Mouse (Mus musculus): ENCODE results near the gene Zmym4. TPM values are rescaled to one million over a fixed set of nuclear protein-coding genes. Genes with fewer than 3 reads are reported as not detected.

Zmym4 gene
- polyA plus RNA-seq, 1 experiment, result 17.1 TPM

DNA sequence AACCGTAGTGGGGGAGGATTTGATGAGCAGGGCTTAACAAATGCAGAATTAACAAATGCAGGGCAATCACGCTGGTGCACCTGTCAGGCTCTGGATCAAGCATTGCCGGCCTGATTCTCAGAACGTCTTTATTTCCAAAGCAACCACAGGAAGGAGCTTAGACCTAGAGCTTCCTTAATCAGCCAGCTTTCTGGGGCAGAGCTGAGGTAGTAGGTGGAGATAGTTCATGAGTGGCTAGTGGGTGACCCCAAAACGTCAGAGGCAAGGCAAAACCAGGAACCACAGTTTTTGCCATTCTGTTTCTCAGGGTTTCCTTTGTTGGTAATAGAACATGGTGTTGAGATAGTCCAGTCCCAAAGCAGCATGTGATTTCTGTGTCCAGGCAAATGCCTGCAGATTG, 153.1 kb downstream of the Zmym4 start:
- TF ChIP-seq POLR2A (IDR thresholded peaks at IDR 0.05; ENCODE audit: control insufficient read depth, low read depth, low read length) (no peak), CTCF (IDR thresholded peaks at IDR 0.05; ENCODE audit: control insufficient read depth, insufficient read depth, insufficient replicate concordance, low read depth, low read length) (no peak)
- H3K4me3 ChIP-seq (ENCODE audit: control insufficient read depth, low read depth, low read length), result no peak overlapping the region
- H3K27ac ChIP-seq (ENCODE audit: control insufficient read depth, insufficient read depth, low read depth, low read length), result no peak overlapping the region
- no peaks in the 10 kb centered on the region for H3K4me1 ChIP-seq (ENCODE audit: control insufficient read depth, insufficient read depth, low read length)
- no peaks in the 10 kb centered on the region; the same call in 1 of the 2 replicates for H3K36me3 ChIP-seq (ENCODE audit: control insufficient read depth, insufficient read depth, low read length)
- no peaks in the 10 kb centered on the region for H3K27me3 ChIP-seq (ENCODE audit: control insufficient read depth, insufficient read depth, low read length)

DNA sequence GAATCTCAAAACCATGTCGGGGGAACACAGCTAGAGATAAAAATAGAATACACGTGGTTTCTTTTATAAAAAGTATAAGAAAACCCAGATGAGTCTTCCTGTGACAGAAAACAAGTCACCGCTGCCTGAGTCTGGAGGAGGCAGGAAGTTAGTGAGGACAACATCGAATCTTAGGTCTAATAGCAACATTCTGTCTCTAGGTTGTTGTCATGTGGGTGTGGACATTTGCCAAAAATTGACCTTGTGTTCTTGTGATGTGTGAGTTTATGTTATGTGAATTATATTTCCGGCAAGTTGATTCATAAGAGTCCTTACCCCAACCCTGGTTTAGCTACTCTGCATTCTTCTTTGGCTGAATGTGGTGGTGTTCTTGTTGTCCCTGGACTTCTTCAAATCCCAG, 154.7 kb downstream of the Zmym4 start:
- no peak overlapping the region for H3K4me3 ChIP-seq (ENCODE audit: control insufficient read depth, low read depth, low read length)
- H3K4me1 ChIP-seq (ENCODE audit: control insufficient read depth, insufficient read depth, low read length), result no peaks in the 10 kb centered on the region
- no peaks in the 10 kb centered on the region; the same call in 1 of the 2 replicates for H3K36me3 ChIP-seq (ENCODE audit: control insufficient read depth, insufficient read depth, low read length)
- TF ChIP-seq CTCF (IDR thresholded peaks at IDR 0.05; ENCODE audit: control insufficient read depth, insufficient read depth, insufficient replicate concordance, low read depth, low read length), result no peak
- no peak for TF ChIP-seq POLR2A (IDR thresholded peaks at IDR 0.05; ENCODE audit: control insufficient read depth, low read depth, low read length)
- no peaks in the 10 kb centered on the region for H3K27me3 ChIP-seq (ENCODE audit: control insufficient read depth, insufficient read depth, low read length)
- no peak overlapping the region for H3K27ac ChIP-seq (ENCODE audit: control insufficient read depth, insufficient read depth, low read depth, low read length)

Other genes with a start within 250 kb of the Zmym4 start
- gene Tfap2e, start 231.9 kb downstream of the Zmym4 start, polyA plus RNA-seq (2012; rRNA removed), result 0.05 and 0.06 TPM in 2 replicates
- 6.6 and 6.7 TPM in 2 replicates for gene Ncdn, start 214.7 kb downstream of the Zmym4 start, polyA plus RNA-seq (2012; rRNA removed)
- gene AU040320, start 214.6 kb downstream of the Zmym4 start, polyA plus RNA-seq (2012; rRNA removed), result 74.1 and 79.1 TPM in 2 replicates
- 20.6 and 24.5 TPM in 2 replicates for gene Sfpq, start 53.2 kb upstream of the Zmym4 start, polyA plus RNA-seq (2012; rRNA removed)
- 2.1 and 2.8 TPM in 2 replicates for gene Zmym1, start 93.0 kb upstream of the Zmym4 start, polyA plus RNA-seq (2012; rRNA removed)
- 9.7 and 12.9 TPM in 2 replicates for gene Zmym6, start 109.2 kb upstream of the Zmym4 start, polyA plus RNA-seq (2012; rRNA removed)
- gene Tmem35b, start 155.6 kb upstream of the Zmym4 start, polyA plus RNA-seq (2012; rRNA removed), result 17.3 and 19.2 TPM in 2 replicates
- 3.3 and 4.6 TPM in 2 replicates for gene Dlgap3, start 201.1 kb upstream of the Zmym4 start, polyA plus RNA-seq (2012; rRNA removed)

Measured in testis, adult 2 months (tissue).